Mouse (Mus musculus): ENCODE results near the gene Olfr53. TPM values are rescaled to one million over a fixed set of nuclear protein-coding genes. Genes with fewer than 3 reads are reported as not detected.
"Not testable (repeated sequence)": the region's sequence is repeated elsewhere in the genome, so short reads cannot be mapped to it uniquely, and the experiment has no call there.

The Olfr53 gene
- not detected in 2 replicates for polyA plus RNA-seq (2015; fragmentation: Nextera tagmentation; extraction: Ambion mirVana)

DNA sequence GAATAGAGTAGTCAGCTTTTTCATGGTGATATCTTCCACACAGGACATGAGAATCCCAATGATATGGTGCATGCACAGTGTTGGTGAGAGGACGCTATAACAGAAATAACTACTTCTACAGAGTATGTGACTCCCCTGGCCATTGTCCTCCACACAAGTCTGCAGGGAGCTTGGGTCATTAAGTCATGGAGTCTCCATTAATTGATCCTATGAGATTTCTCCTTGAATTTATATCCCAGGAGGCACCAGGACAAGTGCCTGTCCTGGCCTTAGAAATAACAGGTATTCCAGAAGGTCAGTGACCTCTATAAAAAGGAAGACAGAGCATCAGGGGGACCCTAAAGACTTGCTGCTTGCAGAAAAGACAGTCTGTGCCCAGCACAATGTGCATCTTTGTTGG is at the start of gene Olfr53:
Gene Olfr53, plus strand, starts transcription at position 301 of the 400 bp plus-strand sequence.
- WGBS = 84% methylated on average over 1 of the region's 1 CpGs
- no peak within 1 kb of the TSS for H3K9ac ChIP-seq
- H3K4me1 ChIP-seq = no peaks in the 10 kb centered on the region
- no peak within 1 kb of the TSS for H3K4me2 ChIP-seq (replicated peaks)
- no peak within 1 kb of the TSS for H3K4me3 ChIP-seq
- H3K36me3 ChIP-seq = no peaks in the 10 kb centered on the region
- H3K27me3 ChIP-seq = no peaks in the 10 kb centered on the region
- no peak within 1 kb of the TSS for H3K27ac ChIP-seq
- no peaks in the 10 kb centered on the region for H3K9me3 ChIP-seq
- no peak for ATAC-seq (ENCODE audit: low FRiP score, low read depth)

GRCm38 (mm10) chr7:140600969-140601368 is 45.3 kb upstream of the Olfr53 start, which contains the start of gene Olfr46:
TSS of gene Olfr46 (plus strand) at chr7:140601269.
- not testable (repeated sequence) for H3K27me3 ChIP-seq; H3K4me2 ChIP-seq (replicated peaks); H3K4me3 ChIP-seq; H3K36me3 ChIP-seq; ATAC-seq (ENCODE audit: low FRiP score, low read depth); H3K9me3 ChIP-seq; H3K27ac ChIP-seq; H3K4me1 ChIP-seq; H3K9ac ChIP-seq
- 86% methylated on average over 2 of the region's 2 CpGs for WGBS

DNA sequence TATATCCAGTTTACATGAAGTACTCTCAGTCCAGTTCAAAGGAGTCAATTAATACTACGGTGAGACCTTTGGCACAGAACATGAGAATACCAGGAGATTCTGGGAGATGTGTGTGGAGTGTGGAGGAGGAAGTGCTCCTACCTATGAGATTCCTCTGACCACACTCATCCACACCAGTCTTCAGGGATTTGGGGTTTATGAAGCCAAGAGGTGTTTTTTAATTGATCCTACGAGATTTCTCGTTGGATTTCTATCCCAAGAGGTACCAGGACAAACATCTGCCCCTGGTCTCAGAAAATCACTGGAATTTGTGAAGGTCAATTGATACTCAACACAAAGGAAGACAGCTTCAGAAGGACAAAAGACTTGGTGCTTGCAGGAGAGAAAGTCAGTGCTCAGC is 17.6 kb upstream of the Olfr53 start, which contains the start of gene Olfr61:
Gene Olfr61, plus strand, starts transcription at position 301 of the 400 bp plus-strand sequence.
- not testable (repeated sequence) for H3K4me2 ChIP-seq (replicated peaks); H3K27ac ChIP-seq; H3K4me1 ChIP-seq; H3K9me3 ChIP-seq; ATAC-seq (ENCODE audit: low FRiP score, low read depth); H3K36me3 ChIP-seq; H3K27me3 ChIP-seq; H3K4me3 ChIP-seq; H3K9ac ChIP-seq
- WGBS = 80% methylated on average over 3 of the region's 3 CpGs

- no peak for ATAC-seq (ENCODE audit: low FRiP score, low read depth)
- no peaks in the 10 kb centered on the region for H3K36me3 ChIP-seq
- no peak overlapping the region for H3K27ac ChIP-seq
- WGBS = 76% methylated on average over 1 of the region's 1 CpGs
- H3K4me2 ChIP-seq (replicated peaks) = no peak overlapping the region
- H3K9me3 ChIP-seq = no peaks in the 10 kb centered on the region
- H3K9ac ChIP-seq = no peak overlapping the region
- no peaks in the 10 kb centered on the region for H3K27me3 ChIP-seq
- H3K4me3 ChIP-seq = no peak overlapping the region
- H3K4me1 ChIP-seq = no peaks in the 10 kb centered on the region
Observed at GRCm38 (mm10) chr7:140630559-140630958, 15.7 kb upstream of the Olfr53 start.

GRCm38 (mm10) chr7:140659630-140660029 is 13.4 kb downstream of the Olfr53 start, which contains the start of gene Olfr539:
TSS of gene Olfr539 (plus strand) at chr7:140659930.
- Histone ChIP-seq H3K4me3 (no peak within 1 kb of the TSS), H3K36me3 (no peaks in the 10 kb centered on the region), H3K4me1 (no peaks in the 10 kb centered on the region), H3K27me3 (no peaks in the 10 kb centered on the region), H3K9me3 (no peaks in the 10 kb centered on the region), H3K4me2 (replicated peaks) (no peak within 1 kb of the TSS), H3K9ac (no peak within 1 kb of the TSS), H3K27ac (no peak within 1 kb of the TSS)
- 67% methylated on average over 4 of the region's 4 CpGs for WGBS
- ATAC-seq (ENCODE audit: low FRiP score, low read depth) = no peak

DNA sequence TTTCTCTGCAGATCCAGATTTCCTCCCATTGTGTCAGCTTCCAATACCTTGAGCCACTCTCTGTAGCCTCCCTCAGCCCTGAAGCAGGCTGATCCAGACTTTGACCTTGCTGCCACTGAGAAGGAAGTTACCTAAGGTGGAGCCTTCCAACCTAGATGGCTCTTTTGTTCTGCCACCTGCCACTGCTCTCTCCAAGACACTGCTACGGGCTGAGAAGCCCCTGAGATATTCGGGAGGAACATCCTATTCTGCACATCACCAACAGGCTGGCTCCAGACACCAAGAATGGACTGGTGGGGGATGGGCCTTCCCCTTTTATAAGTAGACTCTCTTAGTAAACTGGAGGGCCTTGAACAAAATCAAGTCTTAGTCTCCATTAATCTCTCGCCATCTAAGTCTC is 24.4 kb downstream of the Olfr53 start:
- not testable (repeated sequence) for ATAC-seq (ENCODE audit: low FRiP score, low read depth); H3K4me2 ChIP-seq (replicated peaks); H3K27ac ChIP-seq; H3K36me3 ChIP-seq; H3K9ac ChIP-seq; H3K9me3 ChIP-seq; H3K4me3 ChIP-seq; H3K27me3 ChIP-seq; H3K4me1 ChIP-seq
- 94% methylated on average over 3 of the region's 3 CpGs for WGBS

DNA sequence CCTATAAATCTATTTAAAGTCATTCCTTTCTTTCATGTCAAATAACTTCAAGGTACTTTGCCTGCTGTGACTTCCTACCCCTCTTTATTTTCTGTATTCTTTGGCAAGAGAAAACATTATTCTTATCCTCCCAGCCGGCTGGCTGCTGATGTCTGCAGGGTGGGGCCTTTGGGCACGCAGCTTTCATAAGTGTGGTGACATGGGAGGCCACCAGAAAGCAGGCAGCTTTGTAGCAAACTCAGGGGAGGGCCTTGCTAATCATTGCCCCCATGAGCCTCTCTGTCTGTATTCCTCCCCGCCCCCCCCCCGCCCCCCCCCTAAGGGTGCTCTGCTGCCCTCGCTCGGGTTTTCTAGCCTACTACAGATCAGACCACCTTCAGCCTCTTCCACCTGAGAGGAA is 29.6 kb downstream of the Olfr53 start:
- Histone ChIP-seq H3K4me2 (replicated peaks) (peak overlapping the region; percentile 31; the same call in 1 of the 2 replicates), H3K9ac (no peak overlapping the region)

GRCm38 (mm10) chr7:140679591-140679990 is 33.3 kb downstream of the Olfr53 start:
- not testable (repeated sequence) for H3K36me3 ChIP-seq; H3K27ac ChIP-seq; ATAC-seq (ENCODE audit: low FRiP score, low read depth); H3K9ac ChIP-seq; H3K4me3 ChIP-seq; H3K4me1 ChIP-seq; H3K4me2 ChIP-seq (replicated peaks); H3K9me3 ChIP-seq; H3K27me3 ChIP-seq
- WGBS = 72% methylated on average over 4 of the region's 4 CpGs

More for the DNA sequence above, 29.6 kb downstream of the Olfr53 start:
- Histone ChIP-seq H3K36me3 (no peaks in the 10 kb centered on the region), H3K4me1 (no peaks in the 10 kb centered on the region; the same call in 1 of the 2 replicates), H3K27ac (no peak overlapping the region), H3K4me3 (no peak overlapping the region), H3K27me3 (no peaks in the 10 kb centered on the region), H3K9me3 (peaks cover 12% of the 10 kb centered on the region)
- 0% methylated on average over 6 of the region's 6 CpGs for whole genome bisulfite sequencing
- no peak for ATAC-seq (ENCODE audit: low FRiP score, low read depth)

DNA sequence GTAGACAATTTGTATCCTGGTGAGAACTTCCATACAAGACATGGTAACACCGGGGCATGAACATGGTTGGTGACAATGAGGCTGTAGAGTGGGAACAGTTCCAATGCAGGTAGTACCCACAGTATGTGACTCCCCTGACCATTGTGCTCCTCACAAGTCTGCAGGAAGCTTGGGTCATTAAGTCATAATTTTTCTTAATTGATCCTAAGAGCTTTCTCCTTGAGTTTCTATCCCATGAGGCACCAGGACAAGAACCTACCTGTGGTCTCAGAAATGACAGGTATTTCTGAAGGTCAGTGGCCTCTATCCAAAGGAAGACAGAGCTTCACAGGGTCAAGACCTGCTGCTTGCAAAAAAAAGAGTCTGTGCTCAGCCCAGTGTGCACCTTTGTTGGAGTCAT is 35.4 kb downstream of the Olfr53 start, which contains the start of gene Olfr45:
Gene Olfr45, plus strand, starts transcription at position 301 of the 400 bp plus-strand sequence.
- Histone ChIP-seq H3K4me3 (no peak within 1 kb of the TSS), H3K4me2 (replicated peaks) (no peak within 1 kb of the TSS), H3K36me3 (no peaks in the 10 kb centered on the region), H3K27ac (no peak within 1 kb of the TSS), H3K27me3 (no peaks in the 10 kb centered on the region), H3K4me1 (no peaks in the 10 kb centered on the region), H3K9me3 (peaks cover 7% of the 10 kb centered on the region; the same call in 1 of the 2 replicates), H3K9ac (no peak within 1 kb of the TSS)
- ATAC-seq (ENCODE audit: low FRiP score, low read depth) = no peak
- WGBS = 94% methylated on average over 1 of the region's 1 CpGs

- Histone ChIP-seq H3K4me3 (no peak within 1 kb of the TSS), H3K9me3 (no peaks in the 10 kb centered on the region), H3K4me1 (no peaks in the 10 kb centered on the region), H3K27me3 (no peaks in the 10 kb centered on the region), H3K36me3 (no peaks in the 10 kb centered on the region), H3K9ac (no peak within 1 kb of the TSS), H3K4me2 (replicated peaks) (no peak within 1 kb of the TSS), H3K27ac (no peak within 1 kb of the TSS)
- no peak for ATAC-seq (ENCODE audit: low FRiP score, low read depth)
Observed at GRCm38 (mm10) chr7:140696967-140697366, 50.7 kb downstream of the Olfr53 start, which contains the start of gene Olfr541. TSS of gene Olfr541 (plus strand) at chr7:140697267.

Other genes with a start within 250 kb of the Olfr53 start
- gene Olfr531, start 243.5 kb upstream of the Olfr53 start, polyA plus RNA-seq (2015; fragmentation: Nextera tagmentation; extraction: Ambion mirVana) = not detected in 2 replicates
- not detected in 2 replicates for gene Olfr532, start 224.8 kb upstream of the Olfr53 start, polyA plus RNA-seq (2015; fragmentation: Nextera tagmentation; extraction: Ambion mirVana)
- gene Olfr533, start 183.1 kb upstream of the Olfr53 start, polyA plus RNA-seq (2015; fragmentation: Nextera tagmentation; extraction: Ambion mirVana) = not detected in 2 replicates
- not detected in 2 replicates for gene Olfr535, start 162.2 kb upstream of the Olfr53 start, polyA plus RNA-seq (2015; fragmentation: Nextera tagmentation; extraction: Ambion mirVana)
- gene Olfr536, start 139.1 kb upstream of the Olfr53 start, polyA plus RNA-seq (2015; fragmentation: Nextera tagmentation; extraction: Ambion mirVana) = not detected in 2 replicates
- not detected in 2 replicates for gene Olfr538, start 78.6 kb upstream of the Olfr53 start, polyA plus RNA-seq (2015; fragmentation: Nextera tagmentation; extraction: Ambion mirVana)
- 0.03 TPM in 1 of 2 replicates, not detected in the other for gene Olfr46, start 45.2 kb upstream of the Olfr53 start, polyA plus RNA-seq (2015; fragmentation: Nextera tagmentation; extraction: Ambion mirVana)
- gene Olfr61, start 17.5 kb upstream of the Olfr53 start, polyA plus RNA-seq (2015; fragmentation: Nextera tagmentation; extraction: Ambion mirVana) = not detected in 2 replicates
- gene Olfr539, start 13.5 kb downstream of the Olfr53 start, polyA plus RNA-seq (2015; fragmentation: Nextera tagmentation; extraction: Ambion mirVana) = 0.03 TPM in 2 replicates
- 0.04 and 0.13 TPM in 2 replicates for gene Olfr45, start 35.5 kb downstream of the Olfr53 start, polyA plus RNA-seq (2015; fragmentation: Nextera tagmentation; extraction: Ambion mirVana)
- gene Olfr541, start 50.8 kb downstream of the Olfr53 start, polyA plus RNA-seq (2015; fragmentation: Nextera tagmentation; extraction: Ambion mirVana) = not detected in 2 replicates
- not detected in 2 replicates for gene Cyp2e1, start 117.3 kb downstream of the Olfr53 start, polyA plus RNA-seq (2015; fragmentation: Nextera tagmentation; extraction: Ambion mirVana)
- gene Syce1, start 141.4 kb downstream of the Olfr53 start, polyA plus RNA-seq (2015; fragmentation: Nextera tagmentation; extraction: Ambion mirVana) = 0.67 and 1.1 TPM in 2 replicates
- gene Zfp941, start 175.7 kb downstream of the Olfr53 start, polyA plus RNA-seq (2015; fragmentation: Nextera tagmentation; extraction: Ambion mirVana) = 2.7 and 3.0 TPM in 2 replicates
- 1.0 and 1.4 TPM in 2 replicates for gene Urah, start 188.6 kb downstream of the Olfr53 start, polyA plus RNA-seq (2015; fragmentation: Nextera tagmentation; extraction: Ambion mirVana)
- not detected in 2 replicates for gene Scgb1c1, start 199.1 kb downstream of the Olfr53 start, polyA plus RNA-seq (2015; fragmentation: Nextera tagmentation; extraction: Ambion mirVana)
- gene Odf3, start 201.4 kb downstream of the Olfr53 start, polyA plus RNA-seq (2015; fragmentation: Nextera tagmentation; extraction: Ambion mirVana) = not detected in 2 replicates
- not detected in 2 replicates for gene Gm45785, start 209.9 kb downstream of the Olfr53 start, polyA plus RNA-seq (2015; fragmentation: Nextera tagmentation; extraction: Ambion mirVana)
- gene Ric8a, start 210.5 kb downstream of the Olfr53 start, polyA plus RNA-seq (2015; fragmentation: Nextera tagmentation; extraction: Ambion mirVana) = 65.2 and 73.1 TPM in 2 replicates
- 59.2 and 63.6 TPM in 2 replicates for gene Bet1l, start 211.1 kb downstream of the Olfr53 start, polyA plus RNA-seq (2015; fragmentation: Nextera tagmentation; extraction: Ambion mirVana)
- 251 and 252 TPM in 2 replicates for gene Psmd13, start 235.5 kb downstream of the Olfr53 start, polyA plus RNA-seq (2015; fragmentation: Nextera tagmentation; extraction: Ambion mirVana)
- gene Sirt3, start 235.9 kb downstream of the Olfr53 start, polyA plus RNA-seq (2015; fragmentation: Nextera tagmentation; extraction: Ambion mirVana) = 29.6 and 30.1 TPM in 2 replicates

Data from limb, embryonic 13.5 days (tissue).